Mouse (Mus musculus): ENCODE measurements around the gene Zfp791.

DNA sequence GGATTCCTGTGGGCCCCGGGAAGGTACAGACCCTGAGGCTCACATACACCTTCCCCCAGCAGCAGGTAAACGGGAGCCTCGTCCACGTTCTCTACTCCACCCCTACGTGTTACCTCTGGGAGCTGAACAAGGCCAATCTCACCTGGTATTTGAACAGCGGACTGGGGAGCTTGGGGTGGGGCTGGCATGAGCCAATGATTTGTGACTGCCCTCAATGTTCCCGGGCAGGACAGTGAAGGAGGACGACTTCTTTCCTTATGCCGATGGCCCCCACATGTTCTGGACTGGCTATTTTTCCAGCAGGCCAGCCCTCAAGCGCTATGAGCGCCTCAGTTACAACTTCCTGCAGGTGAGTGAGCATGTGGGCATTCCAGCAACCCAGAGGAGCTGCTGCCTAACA is 32.0 kb downstream of the Zfp791 start:
- TF ChIP-seq CTCF (IDR thresholded peaks at IDR 0.05; ENCODE audit: low read depth) (no peak), EP300 (IDR thresholded peaks at IDR 0.05; ENCODE audit: low read depth) (no peak)

All from heart, postnatal 0 days (tissue).